Mouse (Mus musculus): ENCODE data around the gene Babam2. TPM values are rescaled to one million over a fixed set of nuclear protein-coding genes. Genes with fewer than 3 reads are reported as not detected.

Babam2 gene
- polyA plus RNA-seq, 1 experiment from 2014 or later = 53.2 TPM

DNA sequence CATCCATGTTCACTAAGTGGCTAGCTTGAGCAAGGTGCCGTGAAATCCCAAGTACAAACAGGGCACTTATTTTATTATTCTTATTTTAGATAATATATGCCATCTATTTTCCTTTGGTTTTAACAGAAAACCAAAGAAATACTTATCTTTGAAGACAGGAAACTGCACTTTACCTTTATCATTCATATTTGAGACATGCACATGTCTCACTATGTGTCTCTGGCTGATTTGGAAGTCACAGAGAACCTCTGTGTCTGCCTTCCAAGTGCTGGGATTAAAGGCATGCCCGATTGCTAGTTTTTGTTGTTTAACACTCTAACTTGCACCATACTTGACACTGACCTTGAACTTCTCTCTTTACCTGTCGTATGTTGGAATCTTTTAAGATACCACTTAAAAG, 9.5 kb upstream of the Babam2 start:
- Histone ChIP-seq H3K36me3 (replicated peaks) (no peaks in the 10 kb centered on the region), H3K9ac (no peak overlapping the region), H3K4me2 (no peak overlapping the region), H3K27ac (no peak overlapping the region), H3K9me3 (no peaks in the 10 kb centered on the region), H3K4me1 (no peaks in the 10 kb centered on the region), H3K27me3 (replicated peaks) (no peaks in the 10 kb centered on the region), H3K4me3 (no peak overlapping the region)
- ATAC-seq (replicated peaks) = no peak
- WGBS = 90% methylated on average over 3 of the region's 3 CpGs

- Histone ChIP-seq H3K27ac (no peak overlapping the region), H3K27me3 (replicated peaks) (no peaks in the 10 kb centered on the region), H3K9ac (no peak overlapping the region), H3K4me3 (no peak overlapping the region), H3K9me3 (no peaks in the 10 kb centered on the region), H3K4me1 (peaks cover 5% of the 10 kb centered on the region), H3K36me3 (replicated peaks) (no peaks in the 10 kb centered on the region), H3K4me2 (no peak overlapping the region)
- no peak for ATAC-seq (replicated peaks)
Observed at GRCm38 (mm10) chr5:31693191-31693590, 4.3 kb upstream of the Babam2 start.

GRCm38 (mm10) chr5:31696971-31697643, 377 bp upstream of the Babam2 start, which contains the start of gene Rbks:
TSS of gene Rbks (minus strand) at chr5:31697627.
- 7% methylated on average over 18 of the region's 18 CpGs for WGBS
- no peaks in the 10 kb centered on the region for H3K36me3 ChIP-seq (replicated peaks)
- peak within 1 kb of the TSS; percentile 85 for H3K9ac ChIP-seq
- peaks cover 5% of the 10 kb centered on the region for H3K4me1 ChIP-seq
- H3K9me3 ChIP-seq = no peaks in the 10 kb centered on the region
- ATAC-seq (replicated peaks) = peak; percentile 74
- H3K27ac ChIP-seq = peak within 1 kb of the TSS; percentile 94
- H3K4me3 ChIP-seq = peak within 1 kb of the TSS; percentile 90
- no peaks in the 10 kb centered on the region for H3K27me3 ChIP-seq (replicated peaks)
- peak within 1 kb of the TSS; percentile 78 for H3K4me2 ChIP-seq

- WGBS = 5% methylated on average over 16 of the region's 16 CpGs
- peak; percentile 87 for ATAC-seq (replicated peaks)
- Histone ChIP-seq H3K9ac (peak overlapping the region; percentile 85), H3K4me2 (peak overlapping the region; percentile 78), H3K27me3 (replicated peaks) (no peaks in the 10 kb centered on the region), H3K4me1 (peaks cover 5% of the 10 kb centered on the region), H3K4me3 (peak overlapping the region; percentile 90), H3K9me3 (no peaks in the 10 kb centered on the region), H3K27ac (peak overlapping the region; percentile 94), H3K36me3 (replicated peaks) (no peaks in the 10 kb centered on the region)
Observed at GRCm38 (mm10) chr5:31698297-31698726, 828 bp downstream of the Babam2 start.

DNA sequence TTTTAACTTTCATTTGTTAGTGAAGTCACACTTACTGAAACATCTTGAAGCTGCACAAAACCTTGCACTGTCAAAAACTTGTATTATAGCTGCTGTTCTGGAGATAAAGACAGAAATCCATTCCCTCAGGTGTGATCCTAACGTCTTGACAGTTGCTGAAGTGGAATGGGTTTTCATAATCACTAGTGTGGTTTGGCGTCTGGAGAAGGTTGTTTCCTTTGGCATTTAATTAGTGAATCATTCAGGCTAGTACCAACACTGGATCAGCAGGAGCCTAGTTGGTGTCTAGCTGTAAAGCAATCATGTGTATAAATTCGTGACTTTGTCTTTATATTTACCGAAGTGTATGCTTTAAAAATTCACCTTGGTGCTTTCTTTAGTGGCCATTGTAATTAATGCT, 1.4 kb downstream of the Babam2 start:
- WGBS = 53% methylated on average over 4 of the region's 4 CpGs
- peak overlapping the region; percentile 78; the same call in 1 of the 2 replicates for H3K4me2 ChIP-seq
- H3K36me3 ChIP-seq (replicated peaks) = no peaks in the 10 kb centered on the region
- no peaks in the 10 kb centered on the region for H3K27me3 ChIP-seq (replicated peaks)
- peaks cover 5% of the 10 kb centered on the region for H3K4me1 ChIP-seq
- peak overlapping the region; percentile 90; the same call in 1 of the 2 replicates for H3K4me3 ChIP-seq
- no peak for ATAC-seq (replicated peaks)
- H3K9ac ChIP-seq = no peak overlapping the region
- no peaks in the 10 kb centered on the region for H3K9me3 ChIP-seq
- no peak overlapping the region for H3K27ac ChIP-seq

- no peak overlapping the region for H3K4me2 ChIP-seq
- H3K4me1 ChIP-seq = peaks cover 5% of the 10 kb centered on the region
- no peaks in the 10 kb centered on the region for H3K36me3 ChIP-seq (replicated peaks)
- no peaks in the 10 kb centered on the region for H3K27me3 ChIP-seq (replicated peaks)
- H3K27ac ChIP-seq = no peak overlapping the region
- no peak overlapping the region for H3K4me3 ChIP-seq
- no peaks in the 10 kb centered on the region for H3K9me3 ChIP-seq
- no peak for ATAC-seq (replicated peaks)
- H3K9ac ChIP-seq = no peak overlapping the region
Observed at GRCm38 (mm10) chr5:31699397-31699796, 1.9 kb downstream of the Babam2 start.

DNA sequence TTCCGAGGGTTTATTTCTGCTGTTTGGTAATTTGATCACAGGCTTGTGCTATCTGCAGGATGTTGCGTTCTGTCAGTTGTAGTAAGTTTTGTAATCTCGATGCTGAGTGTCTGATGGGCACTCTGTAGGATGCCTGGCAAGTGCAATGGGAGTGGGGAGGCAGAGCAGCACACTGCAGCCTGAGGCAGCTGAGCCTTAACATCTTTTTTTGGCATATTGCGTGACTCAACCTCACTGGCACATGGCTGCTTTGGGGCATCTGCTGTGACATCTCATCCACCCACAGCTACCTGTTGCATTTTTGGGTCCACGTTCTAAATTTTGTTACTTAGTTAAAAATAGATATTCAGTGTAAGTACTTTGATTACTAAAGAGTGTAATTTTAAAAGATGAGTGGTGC, 7.5 kb downstream of the Babam2 start:
- H3K27me3 ChIP-seq (replicated peaks) = no peaks in the 10 kb centered on the region
- no peaks in the 10 kb centered on the region for H3K36me3 ChIP-seq (replicated peaks)
- H3K9ac ChIP-seq = no peak overlapping the region
- H3K9me3 ChIP-seq = no peaks in the 10 kb centered on the region
- ATAC-seq (replicated peaks) = no peak
- H3K4me2 ChIP-seq = no peak overlapping the region
- no peaks in the 10 kb centered on the region for H3K4me1 ChIP-seq
- WGBS = 93% methylated on average over 5 of the region's 5 CpGs
- H3K4me3 ChIP-seq = no peak overlapping the region
- H3K27ac ChIP-seq = no peak overlapping the region

DNA sequence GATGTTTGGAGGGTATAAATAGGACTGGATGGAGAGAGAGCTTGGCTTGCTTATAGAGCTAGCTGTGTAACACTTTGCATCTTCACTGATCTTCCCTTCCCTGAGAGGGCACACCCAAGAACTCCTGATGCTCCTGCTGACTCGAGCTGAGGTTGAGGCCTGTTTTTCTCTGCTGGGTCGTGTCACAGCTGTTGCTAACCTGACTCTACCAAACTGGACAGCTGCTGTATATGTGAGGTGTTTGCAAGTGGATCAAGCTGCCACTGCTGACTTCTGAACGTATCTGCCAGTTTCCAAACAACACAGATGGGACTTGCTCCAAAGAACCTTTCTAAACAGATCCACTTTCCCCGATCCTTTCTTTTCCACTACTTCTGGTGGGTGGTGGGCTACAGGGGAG, 9.3 kb downstream of the Babam2 start:
- H3K4me2 ChIP-seq = no peak overlapping the region
- no peaks in the 10 kb centered on the region for H3K27me3 ChIP-seq (replicated peaks)
- WGBS = 92% methylated on average over 4 of the region's 4 CpGs
- ATAC-seq (replicated peaks) = no peak
- no peak overlapping the region for H3K27ac ChIP-seq
- H3K9ac ChIP-seq = no peak overlapping the region
- H3K4me3 ChIP-seq = no peak overlapping the region
- H3K4me1 ChIP-seq = no peaks in the 10 kb centered on the region
- H3K9me3 ChIP-seq = no peaks in the 10 kb centered on the region
- no peaks in the 10 kb centered on the region for H3K36me3 ChIP-seq (replicated peaks)

DNA sequence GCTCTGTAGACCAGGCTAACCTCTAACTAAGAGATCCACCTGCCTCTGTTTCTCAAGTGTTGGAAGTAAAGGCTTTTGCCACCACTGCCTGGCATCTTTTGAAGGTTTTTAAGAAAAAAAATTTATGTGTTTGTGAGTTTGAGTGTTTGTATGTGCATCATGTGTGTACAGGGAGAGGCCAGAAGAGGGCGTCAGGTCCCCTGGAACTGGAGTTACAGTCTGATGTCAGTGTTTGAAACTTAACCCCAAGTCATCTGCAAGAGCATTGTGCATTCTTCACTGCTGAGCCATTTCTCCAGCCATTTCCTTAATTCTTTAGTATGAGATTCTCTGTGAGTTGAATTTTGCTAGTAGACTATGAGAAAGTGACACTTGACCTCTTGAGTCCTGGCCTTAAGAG, 11.9 kb downstream of the Babam2 start:
- Histone ChIP-seq H3K4me1 (no peaks in the 10 kb centered on the region), H3K9ac (no peak overlapping the region), H3K4me2 (no peak overlapping the region), H3K9me3 (no peaks in the 10 kb centered on the region), H3K27ac (no peak overlapping the region), H3K27me3 (replicated peaks) (no peaks in the 10 kb centered on the region), H3K4me3 (no peak overlapping the region), H3K36me3 (replicated peaks) (no peaks in the 10 kb centered on the region)
- no peak for ATAC-seq (replicated peaks)
- 67% methylated on average over 1 of the region's 1 CpGs for WGBS

DNA sequence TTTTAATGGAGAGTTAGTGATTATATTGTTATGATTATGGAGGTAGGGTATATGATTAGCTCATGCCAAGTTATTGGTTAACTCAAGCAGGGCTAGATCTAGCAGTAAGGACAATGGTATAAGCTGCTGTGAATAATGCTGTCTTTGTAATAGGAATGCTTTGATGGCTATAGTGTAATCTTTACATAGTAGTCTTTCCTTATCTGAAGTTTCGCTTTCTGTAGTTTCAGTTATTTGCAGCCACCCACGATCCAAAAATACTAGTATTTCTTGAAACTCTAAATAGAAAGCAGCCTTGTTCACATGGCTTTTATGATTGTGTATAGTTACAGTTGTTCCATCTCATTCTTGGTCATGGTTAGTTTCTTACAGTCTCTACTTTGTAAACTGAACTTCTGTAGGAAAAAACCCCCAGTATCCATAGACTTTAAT, 15.8 kb downstream of the Babam2 start:
- no peak overlapping the region for H3K4me2 ChIP-seq
- H3K27me3 ChIP-seq (replicated peaks) = no peaks in the 10 kb centered on the region
- H3K9me3 ChIP-seq = no peaks in the 10 kb centered on the region
- no peak overlapping the region for H3K9ac ChIP-seq
- WGBS = 93% methylated on average over 2 of the region's 2 CpGs
- no peak for ATAC-seq (replicated peaks)
- H3K4me1 ChIP-seq = no peaks in the 10 kb centered on the region
- no peaks in the 10 kb centered on the region for H3K36me3 ChIP-seq (replicated peaks)
- no peak overlapping the region for H3K27ac ChIP-seq
- no peak overlapping the region for H3K4me3 ChIP-seq

- 73% methylated on average over 5 of the region's 5 CpGs for WGBS
- H3K4me2 ChIP-seq = no peak overlapping the region
- no peak for ATAC-seq (replicated peaks)
Observed at GRCm38 (mm10) chr5:31713841-31714264, 16.4 kb downstream of the Babam2 start.

GRCm38 (mm10) chr5:31715486-31716150, 18.1 kb downstream of the Babam2 start:
- Histone ChIP-seq H3K4me1 (no peaks in the 10 kb centered on the region), H3K27me3 (replicated peaks) (no peaks in the 10 kb centered on the region), H3K36me3 (replicated peaks) (no peaks in the 10 kb centered on the region), H3K4me2 (no peak overlapping the region), H3K9me3 (no peaks in the 10 kb centered on the region), H3K4me3 (no peak overlapping the region), H3K27ac (no peak overlapping the region), H3K9ac (no peak overlapping the region)
- ATAC-seq (replicated peaks) = no peak
- 81% methylated on average over 4 of the region's 4 CpGs for WGBS

More at GRCm38 (mm10) chr5:31713841-31714264, 16.4 kb downstream of the Babam2 start:
- no peak overlapping the region for H3K27ac ChIP-seq
- H3K4me1 ChIP-seq = no peaks in the 10 kb centered on the region
- H3K27me3 ChIP-seq (replicated peaks) = no peaks in the 10 kb centered on the region
- no peaks in the 10 kb centered on the region for H3K9me3 ChIP-seq
- H3K36me3 ChIP-seq (replicated peaks) = no peaks in the 10 kb centered on the region
- no peak overlapping the region for H3K4me3 ChIP-seq
- H3K9ac ChIP-seq = no peak overlapping the region

- 81% methylated on average over 6 of the region's 6 CpGs for WGBS
- no peak for ATAC-seq (replicated peaks)
- Histone ChIP-seq H3K4me3 (no peak overlapping the region), H3K36me3 (replicated peaks) (no peaks in the 10 kb centered on the region), H3K9ac (no peak overlapping the region), H3K4me2 (no peak overlapping the region), H3K27ac (no peak overlapping the region), H3K9me3 (no peaks in the 10 kb centered on the region), H3K4me1 (no peaks in the 10 kb centered on the region), H3K27me3 (replicated peaks) (no peaks in the 10 kb centered on the region)
Observed at GRCm38 (mm10) chr5:31724519-31724918, 27.0 kb downstream of the Babam2 start.
